Mouse (Mus musculus) kidney, adult 18-20 months (tissue): ENCODE results near the gene Wrnip1.

Experiments
- DNase-seq: peaks from one replicate; pipeline ENCODE4 v3.0.0; 2021

The Wrnip1 gene

GRCm38 (mm10) chr13:32807624-32808023, 5.8 kb downstream of the Wrnip1 start:
- no peak for DNase-seq

- DNase-seq, result no peak
Observed at GRCm38 (mm10) chr13:32819241-32819640, 17.4 kb downstream of the Wrnip1 start.

- DNase-seq, result no peak
Observed at GRCm38 (mm10) chr13:32819926-32820325, 18.1 kb downstream of the Wrnip1 start.

DNA sequence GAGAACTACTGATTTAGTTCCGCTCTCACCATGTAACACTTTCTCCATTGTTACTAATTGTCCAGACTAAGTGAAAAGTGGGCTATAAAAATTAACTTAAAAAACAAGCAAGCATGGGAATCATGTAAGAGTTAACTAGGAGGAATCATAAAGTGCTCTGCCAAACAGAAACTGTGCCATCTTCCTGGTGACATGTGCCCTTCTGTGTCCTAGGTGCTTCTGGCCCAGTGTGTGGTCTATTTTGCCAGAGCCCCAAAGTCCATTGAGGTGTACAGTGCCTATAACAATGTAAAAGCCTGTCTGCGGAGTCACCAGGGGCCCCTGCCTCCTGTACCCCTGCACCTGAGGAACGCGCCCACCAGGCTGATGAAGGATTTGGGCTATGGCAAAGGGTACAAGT, 19.8 kb downstream of the Wrnip1 start:
- no peak for DNase-seq

GRCm38 (mm10) chr13:32823126-32823525, 21.3 kb downstream of the Wrnip1 start:
- no peak for DNase-seq

DNA sequence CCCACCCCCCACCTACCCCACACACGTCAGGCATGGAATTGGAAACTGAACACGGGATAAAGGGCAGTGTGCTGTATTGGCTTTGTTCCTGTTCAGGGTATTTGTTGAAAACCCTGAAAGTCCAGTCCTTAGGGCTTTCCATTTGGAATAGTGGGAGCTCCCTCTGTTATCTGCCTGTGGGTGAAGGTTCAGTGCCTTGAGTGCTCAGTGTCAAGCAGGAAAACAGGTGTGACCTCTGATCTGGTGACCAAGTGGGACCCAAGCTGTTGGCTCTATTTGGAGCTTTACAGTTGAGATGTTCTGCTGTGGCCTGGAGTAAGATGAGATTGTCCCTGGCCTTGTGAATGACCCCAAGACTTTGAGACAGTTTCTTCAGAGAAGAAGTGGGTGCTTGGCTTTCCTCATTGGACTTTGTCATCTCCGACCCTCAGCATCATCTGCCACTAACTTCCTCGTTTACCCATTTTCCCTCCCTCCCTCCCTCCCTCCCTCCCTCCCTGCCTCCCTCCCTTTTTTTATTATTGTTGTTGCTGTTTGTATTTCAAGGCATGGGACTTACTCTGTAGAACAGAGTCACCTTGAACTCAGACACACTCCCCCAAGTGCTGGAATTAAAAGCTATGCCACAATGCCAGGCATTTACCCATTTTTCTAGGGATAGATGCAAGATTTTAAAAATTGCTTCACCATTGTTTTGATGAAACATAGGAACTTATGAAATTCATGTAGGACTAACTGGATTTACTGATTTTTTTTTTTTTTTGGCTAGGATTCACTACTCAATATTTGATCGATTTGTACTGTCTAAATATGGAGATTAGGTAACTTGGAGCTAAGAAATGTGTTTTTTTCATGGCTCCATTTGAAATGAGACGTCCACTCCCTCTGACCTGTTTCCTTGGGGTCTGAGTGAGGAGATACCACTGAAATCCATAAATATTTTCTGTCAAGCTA, 22.8 kb downstream of the Wrnip1 start:
- DNase-seq, result no peak

DNA sequence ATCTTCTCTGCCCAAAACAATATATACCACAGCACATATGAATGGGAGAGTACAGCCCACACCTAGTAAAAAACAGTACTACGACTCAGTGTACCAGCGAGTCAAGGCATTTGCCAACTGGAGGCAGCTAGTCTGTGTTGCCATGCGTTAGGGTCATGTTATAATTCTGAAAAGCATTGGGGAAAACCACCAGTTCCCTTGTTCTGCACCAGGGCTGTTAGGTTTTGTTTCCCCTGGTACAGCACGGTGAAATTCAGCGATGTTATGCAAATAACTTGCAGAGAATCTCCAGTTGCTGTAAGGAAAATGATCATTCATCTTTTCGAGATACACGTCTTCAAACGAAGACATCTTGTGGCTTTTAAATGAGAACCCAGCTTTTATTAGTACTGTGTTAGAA, 23.7 kb downstream of the Wrnip1 start:
- DNase-seq, result no peak

GRCm38 (mm10) chr13:32827111-32827822, 25.4 kb downstream of the Wrnip1 start:
- no peak for DNase-seq

DNA sequence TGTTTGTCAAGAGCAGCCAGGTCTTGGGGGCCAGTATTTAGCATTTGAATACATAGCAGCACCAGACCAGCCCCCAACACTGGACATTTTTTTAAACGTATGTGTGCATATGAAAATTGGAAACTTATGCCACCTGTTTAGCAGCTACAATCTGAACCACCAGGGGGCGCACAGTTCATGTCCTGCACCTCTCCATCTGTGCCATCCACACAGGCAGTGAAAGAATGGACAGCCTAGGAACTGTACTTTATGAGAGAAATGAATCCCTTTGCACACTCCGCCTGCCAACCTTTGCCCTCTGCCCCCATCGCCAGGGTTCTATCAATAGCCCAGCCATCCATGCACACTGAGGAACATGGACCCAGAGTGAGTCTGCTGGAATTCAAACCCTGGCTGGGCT, 26.1 kb downstream of the Wrnip1 start:
- DNase-seq, result peak; percentile 68

DNA sequence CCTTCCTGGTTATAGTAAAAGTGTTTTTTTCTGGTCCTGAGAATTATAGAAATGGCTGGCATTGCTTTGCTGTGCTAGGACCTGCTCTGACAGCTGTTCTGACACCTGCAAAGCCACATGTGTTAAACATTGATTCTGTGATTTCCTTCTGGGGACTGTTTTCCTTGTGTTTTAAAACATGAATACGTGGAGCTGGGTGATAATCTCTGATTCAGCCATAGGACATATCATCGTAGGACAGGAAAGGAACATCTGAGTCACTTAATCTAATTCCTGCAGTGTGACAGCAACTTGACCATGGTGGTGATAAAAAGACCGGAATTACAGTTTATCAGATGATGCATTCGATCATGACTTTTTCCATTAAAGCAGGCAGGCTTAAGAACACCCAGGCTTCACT, 27.0 kb downstream of the Wrnip1 start:
- no peak for DNase-seq

GRCm38 (mm10) chr13:32831505-32832273, 29.9 kb downstream of the Wrnip1 start:
- DNase-seq, result no peak

- no peak for DNase-seq
Observed at GRCm38 (mm10) chr13:32832776-32833175, 30.9 kb downstream of the Wrnip1 start.

DNA sequence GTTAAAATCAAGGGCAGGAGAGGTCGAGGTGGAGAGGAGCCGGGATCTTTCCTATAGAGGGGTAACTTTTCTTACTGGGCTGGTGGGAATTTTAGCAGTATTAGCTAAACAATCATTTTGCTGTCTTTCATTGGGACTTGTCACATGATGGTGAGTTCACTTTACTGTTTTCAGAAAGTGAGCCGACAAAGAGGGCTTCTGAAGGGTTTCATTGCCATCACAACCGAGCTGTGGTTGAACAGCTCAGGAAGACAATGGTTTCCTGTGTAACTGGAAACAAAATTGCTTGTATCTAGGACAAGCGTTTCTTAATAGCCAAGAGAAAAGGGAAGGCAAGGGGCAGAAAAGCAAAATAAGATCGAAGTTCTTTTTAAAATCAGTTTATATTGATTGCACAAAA, 31.4 kb downstream of the Wrnip1 start:
- DNase-seq, result no peak

- no peak for DNase-seq
Observed at GRCm38 (mm10) chr13:32834513-32834912, 32.7 kb downstream of the Wrnip1 start.

DNA sequence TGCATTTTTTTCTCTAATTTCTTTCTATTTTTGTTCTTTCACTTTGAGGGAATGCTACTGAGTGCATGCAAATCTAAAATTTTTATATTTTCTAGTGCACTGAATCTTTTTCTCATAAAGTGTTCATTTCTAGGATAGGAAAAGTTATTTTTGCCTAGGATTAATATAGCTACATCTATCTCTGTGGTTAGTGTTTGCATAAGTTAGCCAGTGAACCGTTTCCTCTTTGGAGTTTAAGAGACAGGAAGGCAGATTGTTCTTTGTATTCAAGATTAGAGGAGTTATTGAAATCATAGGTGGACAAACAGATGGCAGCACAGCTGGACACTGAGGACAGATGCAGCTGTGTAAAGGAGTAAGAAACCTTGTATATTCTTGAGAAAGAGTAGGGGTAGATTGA, 37.5 kb downstream of the Wrnip1 start:
- no peak for DNase-seq

- DNase-seq, result no peak
Observed at GRCm38 (mm10) chr13:32841349-32841748, 39.5 kb downstream of the Wrnip1 start.

DNA sequence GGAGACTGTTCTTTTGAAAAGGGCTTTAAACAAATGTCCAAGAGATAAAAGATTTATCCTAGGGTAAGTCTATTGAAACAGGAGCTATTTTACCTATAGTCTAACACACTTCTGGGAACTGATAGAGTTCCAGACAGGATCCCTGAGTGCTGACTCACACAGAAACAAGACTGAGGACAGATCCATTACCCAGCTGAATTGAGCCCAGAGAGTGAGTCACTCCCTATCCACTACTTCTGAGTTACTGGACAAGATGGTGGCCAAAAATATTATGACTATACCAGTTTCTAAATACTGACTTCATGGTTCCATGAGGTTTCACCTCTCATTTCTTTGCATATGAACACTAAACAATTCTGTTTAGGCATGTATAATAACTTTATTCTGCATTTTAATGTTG, 44.4 kb downstream of the Wrnip1 start:
- no peak for DNase-seq

GRCm38 (mm10) chr13:32849092-32849491, 47.3 kb downstream of the Wrnip1 start:
- DNase-seq, result peak; percentile 33

GRCm38 (mm10) chr13:32849531-32850123, 47.8 kb downstream of the Wrnip1 start:
- DNase-seq, result no peak

DNA sequence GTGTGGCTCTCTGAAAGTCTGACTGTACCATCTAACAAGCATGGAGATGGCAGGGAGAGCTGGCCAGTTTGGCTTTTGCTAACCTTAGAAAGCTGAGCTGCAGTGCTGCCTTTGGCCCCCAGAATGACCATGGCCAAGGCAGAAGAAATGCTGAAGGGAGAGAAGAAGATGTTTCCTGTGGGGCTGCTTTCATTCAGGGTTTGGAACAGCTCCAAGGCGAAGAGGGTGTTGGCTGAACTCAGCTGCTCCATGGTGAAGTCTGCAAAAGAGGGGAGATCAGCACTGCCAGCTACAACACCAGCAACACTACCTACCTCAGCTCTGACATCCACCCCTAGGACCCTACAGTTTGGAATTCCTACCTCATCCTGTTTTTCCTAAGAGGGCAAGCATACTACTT, 48.3 kb downstream of the Wrnip1 start:
- no peak for DNase-seq

GRCm38 (mm10) chr13:32850668-32851404, 49.0 kb downstream of the Wrnip1 start, which contains the start of gene Serpinb1a:
Serpinb1a (minus strand) TSS chr13:32851185.
- DNase-seq, result peak; percentile 45

DNA sequence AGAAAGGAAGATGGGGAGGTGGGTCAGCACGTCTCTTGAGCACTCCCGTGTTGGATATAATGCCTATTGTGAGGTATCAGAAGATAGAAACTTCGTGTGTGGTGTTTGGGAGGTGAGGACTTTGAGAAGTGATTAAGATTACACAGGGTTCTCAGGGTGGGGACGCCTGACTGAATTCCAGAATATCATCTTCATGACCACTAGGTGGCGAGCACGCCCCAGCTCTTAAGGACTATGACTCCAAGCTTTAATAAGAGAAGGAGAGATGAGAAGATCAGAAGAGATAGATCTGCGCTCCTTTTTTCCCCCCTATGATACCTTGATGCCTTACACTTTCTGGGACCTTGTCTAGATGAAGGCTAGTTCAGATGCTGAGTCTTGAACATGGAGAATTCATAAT, 50.1 kb downstream of the Wrnip1 start:
- peak; percentile 43 for DNase-seq
